Mouse (Mus musculus) lung, postnatal 0 days (tissue): ENCODE measurements around the gene Cpm. TPM values are rescaled to one million over a fixed set of nuclear protein-coding genes. Genes with fewer than 3 reads are reported as not detected.

Experiments used
- ATAC-seq: fragments of 200-750 bp; cut with Nextera tagmentation; 2 replicates; pipeline ENCODE4 v1.8.0; 2017; ENCODE audit warnings: moderate library complexity
- DNase-seq: peaks from one replicate; pipeline ENCODE4 v3.0.0-alpha.2; 2016; ENCODE audit warnings: low spot score
- H3K27ac ChIP-seq: fragments of 300-500 bp; sonication (generic); 2 replicates; pipeline ENCODE4 v1.5.1; 2014; ENCODE audit warnings: antibody characterized with exemption, mild to moderate bottlenecking, low read length, mixed read lengths
- H3K27me3 ChIP-seq: fragments of 300-500 bp; sonication (generic); replicated peaks from 2 replicates; pipeline ENCODE4 v1.6.1; 2014; ENCODE audit warnings: low read length, mixed read lengths; ENCODE audit not compliant: insufficient read depth
- H3K36me3 ChIP-seq: fragments of 300-500 bp; sonication (generic); 2 replicates; pipeline ENCODE4 v1.6.1; 2014; ENCODE audit warnings: low read length, mixed read lengths; ENCODE audit not compliant: insufficient read depth
- H3K4me1 ChIP-seq: fragments of 300-500 bp; sonication (generic); 2 replicates; pipeline ENCODE4 v1.6.1; 2014; ENCODE audit warnings: antibody characterized with exemption, low read depth, low read length, mixed read lengths; ENCODE audit not compliant: insufficient read depth
- H3K4me2 ChIP-seq: fragments of 300-500 bp; sonication (generic); replicated peaks from 2 replicates; pipeline ENCODE4 v1.6.1; 2014; ENCODE audit warnings: low read depth, mild to moderate bottlenecking, low read length, moderate library complexity, mixed read lengths
- H3K4me3 ChIP-seq: fragments of 300-500 bp; sonication (generic); 2 replicates; pipeline ENCODE4 v1.5.1; 2014; ENCODE audit warnings: low read depth, low read length
- H3K9ac ChIP-seq: fragments of 300-500 bp; sonication (generic); replicated peaks from 2 replicates; pipeline ENCODE4 v1.6.1; 2014; ENCODE audit warnings: low read depth, mild to moderate bottlenecking
- H3K9me3 ChIP-seq: fragments of 300-500 bp; sonication (generic); 2 replicates; pipeline ENCODE4 v1.6.1; 2016; ENCODE audit warnings: low read length, mixed read lengths
- CTCF ChIP-seq: IDR thresholded peaks from 2 replicates; pipeline ENCODE4 v1.5.1; 2016; ENCODE audit warnings: antibody characterized with exemption, mild to moderate bottlenecking
- EP300 ChIP-seq: IDR thresholded peaks from 2 replicates; pipeline ENCODE4 v1.6.1; 2016; ENCODE audit warnings: antibody characterized with exemption, mild to moderate bottlenecking, control low read depth
- WGBS: fragments of 180-500 bp; shearing (Covaris S2); extraction: QIAGEN DNeasy Blood & Tissue Kit; methylation state at CpG from one replicate; pipeline ENCODE4 v1.1.7; 2014; 5-methylcytosine and 5-hydroxymethylcytosine counted together
- polyA plus RNA-seq: library from polyadenylated mRNA; unstranded; fragments of >200 nt; fragmentation: Nextera tagmentation; extraction: Ambion mirVana; gene quantifications from 2 replicates; pipeline ENCODE4 v1.2.1, GENCODE M21; 2015

Gene Cpm
- polyA plus RNA-seq, 1 experiment from 2014 or later: 250 TPM

DNA sequence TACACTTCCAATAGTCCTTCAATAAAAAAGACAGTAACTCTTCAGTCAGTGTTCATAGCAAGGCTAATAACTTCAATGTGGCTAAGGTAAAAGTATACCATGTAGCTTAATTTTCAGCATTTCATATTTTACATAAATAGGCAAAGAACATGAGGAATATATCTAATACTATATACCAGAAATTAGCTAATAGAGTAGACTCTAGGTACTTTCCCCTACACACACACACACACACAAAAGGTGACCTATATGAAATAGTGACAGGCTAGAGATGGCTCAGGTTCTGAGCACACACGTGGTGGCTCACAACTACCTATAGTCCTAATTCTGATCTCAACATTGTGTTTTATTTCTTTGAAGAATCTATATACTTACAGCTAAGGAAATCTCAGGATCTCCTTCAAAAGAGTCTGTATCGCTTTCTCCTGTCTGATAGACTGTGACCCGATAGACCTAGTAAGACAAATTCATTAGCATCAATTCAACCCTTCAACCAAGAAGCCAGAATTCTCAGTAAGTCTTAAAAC is 61.5 kb downstream of the Cpm start:
- 94% methylated on average over 3 of the region's 3 CpGs for WGBS
- Histone ChIP-seq H3K36me3 (peaks cover 52% of the 10 kb centered on the region; the same call in 1 of the 2 replicates), H3K9me3 (no peaks in the 10 kb centered on the region), H3K27ac (no peak overlapping the region), H3K4me2 (no peak overlapping the region), H3K4me1 (no peaks in the 10 kb centered on the region), H3K4me3 (no peak overlapping the region), H3K9ac (no peak overlapping the region), H3K27me3 (no peaks in the 10 kb centered on the region)
- ATAC-seq (no peak), DNase-seq (no peak)
- TF ChIP-seq EP300 (no peak), CTCF (no peak)

DNA sequence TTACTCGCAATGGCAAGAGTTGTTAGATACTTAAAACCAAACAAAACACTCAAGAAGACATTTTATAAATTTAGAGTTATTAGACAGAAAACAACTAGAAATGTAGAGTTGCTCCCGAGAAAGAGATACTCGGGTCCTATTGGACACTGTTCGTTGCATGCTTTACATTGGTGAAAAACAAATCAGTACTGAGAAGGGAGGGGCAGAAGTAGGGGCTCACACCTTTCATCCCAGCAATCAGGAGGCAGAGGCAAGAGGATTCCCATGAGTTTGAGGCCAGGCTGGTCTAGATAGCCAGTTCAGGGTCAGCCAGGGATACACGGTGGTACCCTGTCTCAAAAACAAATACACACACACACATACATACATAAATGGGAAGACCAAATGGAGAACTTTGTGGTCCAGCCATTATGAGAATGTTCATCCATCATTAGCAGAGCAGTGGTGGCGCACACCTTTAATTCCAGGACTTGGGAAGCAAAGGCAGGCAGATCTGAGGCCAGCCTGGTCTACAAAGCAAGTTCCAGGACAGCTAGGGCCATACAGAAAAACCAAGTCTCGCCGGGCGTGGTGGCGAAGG is 62.2 kb downstream of the Cpm start:
- H3K4me3 ChIP-seq: no peak overlapping the region
- no peak overlapping the region for H3K9ac ChIP-seq
- 92% methylated on average over 10 of the region's 10 CpGs for WGBS
- H3K4me2 ChIP-seq: no peak overlapping the region
- H3K4me1 ChIP-seq: no peaks in the 10 kb centered on the region
- H3K27ac ChIP-seq: no peak overlapping the region
- H3K27me3 ChIP-seq: no peaks in the 10 kb centered on the region
- H3K9me3 ChIP-seq: no peaks in the 10 kb centered on the region
- no peak for ATAC-seq
- H3K36me3 ChIP-seq: peaks cover 58% of the 10 kb centered on the region; the same call in 1 of the 2 replicates
- DNase-seq: no peak
- TF ChIP-seq EP300 (no peak), CTCF (no peak)

DNA sequence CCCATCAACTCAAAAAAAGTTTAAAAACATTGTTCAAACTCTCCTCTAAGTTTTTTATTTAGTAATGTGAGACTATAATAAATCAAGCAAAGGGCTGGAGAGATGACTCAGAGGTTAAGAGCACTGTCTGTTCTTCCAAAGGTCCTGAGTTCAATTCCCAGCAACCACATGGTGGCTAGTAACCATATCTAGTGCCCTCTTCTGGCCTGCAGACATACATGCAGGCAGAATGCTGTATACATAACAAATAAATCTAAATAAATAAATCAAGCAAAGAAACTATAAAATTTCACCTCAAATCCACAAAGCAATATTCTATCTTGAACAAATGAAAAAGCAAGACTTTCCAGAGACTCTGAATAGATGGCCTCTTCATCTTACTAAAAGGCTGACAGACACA is 62.9 kb downstream of the Cpm start:
- Histone ChIP-seq H3K4me1 (no peaks in the 10 kb centered on the region), H3K9me3 (no peaks in the 10 kb centered on the region), H3K4me3 (no peak overlapping the region), H3K4me2 (no peak overlapping the region), H3K9ac (no peak overlapping the region), H3K27ac (no peak overlapping the region), H3K27me3 (no peaks in the 10 kb centered on the region), H3K36me3 (peaks cover 65% of the 10 kb centered on the region; the same call in 1 of the 2 replicates)
- no peak for DNase-seq
- peak; percentile 26 for TF ChIP-seq CTCF
- TF ChIP-seq EP300: no peak
- ATAC-seq: no peak

DNA sequence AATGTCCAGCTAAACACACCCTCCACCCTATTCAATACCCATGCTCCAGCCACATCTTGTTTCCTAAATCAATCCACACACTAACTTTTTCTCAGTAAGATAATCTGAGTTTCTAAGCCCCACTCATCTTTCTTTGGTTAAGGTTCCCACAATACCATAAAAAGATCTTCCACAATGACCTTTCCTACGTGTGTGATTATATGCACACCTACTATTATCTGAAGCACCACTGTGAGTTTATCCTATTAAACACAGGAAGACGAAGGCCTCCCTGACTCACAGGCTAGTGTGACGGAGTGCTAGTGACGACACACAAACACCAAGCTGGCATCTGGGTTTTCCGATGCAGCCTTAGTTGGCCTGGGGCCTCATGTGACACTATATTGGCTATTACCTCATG is 63.7 kb downstream of the Cpm start:
- H3K9ac ChIP-seq: no peak overlapping the region
- no peak overlapping the region for H3K27ac ChIP-seq
- no peak overlapping the region for H3K4me2 ChIP-seq
- no peak overlapping the region for H3K4me3 ChIP-seq
- ATAC-seq (no peak), DNase-seq (no peak)
- no peak for TF ChIP-seq EP300
- no peak for TF ChIP-seq CTCF
- H3K9me3 ChIP-seq: no peaks in the 10 kb centered on the region
- peaks cover 73% of the 10 kb centered on the region; the same call in 1 of the 2 replicates for H3K36me3 ChIP-seq
- WGBS: 89% methylated on average over 5 of the region's 5 CpGs
- no peaks in the 10 kb centered on the region for H3K4me1 ChIP-seq
- no peaks in the 10 kb centered on the region for H3K27me3 ChIP-seq

DNA sequence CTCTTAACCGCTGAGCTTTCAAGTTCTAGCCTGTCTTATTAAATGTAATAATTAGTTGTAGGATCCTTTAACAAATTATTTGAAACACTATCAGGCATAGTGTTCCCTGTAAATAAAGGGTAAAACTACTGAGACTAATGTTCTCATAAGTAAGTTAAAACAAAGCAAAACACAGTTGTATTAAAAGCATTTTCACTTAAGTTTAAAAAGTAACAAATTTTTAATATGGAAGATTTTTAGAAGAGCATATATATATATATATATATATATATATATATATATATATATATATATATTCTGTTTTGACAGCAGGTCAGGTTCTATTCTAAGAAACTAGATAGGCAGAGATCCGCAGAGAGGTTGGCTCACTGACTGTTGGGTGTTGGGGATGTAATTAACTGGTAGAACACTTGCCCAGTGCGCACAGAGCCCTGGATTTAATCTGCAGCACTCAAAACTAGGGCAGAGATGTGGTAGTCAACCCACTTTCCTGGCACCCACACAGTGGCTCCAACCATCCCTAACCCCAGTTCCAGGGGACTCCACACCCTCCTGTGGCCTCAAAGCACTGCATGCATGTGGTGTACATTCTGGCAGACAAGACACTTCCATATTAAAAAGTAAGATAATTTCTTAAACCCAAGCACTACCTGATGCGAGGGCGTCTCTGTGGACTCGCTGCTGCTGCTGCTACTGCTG is 65.1 kb downstream of the Cpm start:
- Histone ChIP-seq H3K4me3 (no peak overlapping the region), H3K9ac (no peak overlapping the region), H3K27ac (no peak overlapping the region), H3K36me3 (peaks cover 75% of the 10 kb centered on the region; the same call in 1 of the 2 replicates), H3K4me1 (no peaks in the 10 kb centered on the region), H3K9me3 (no peaks in the 10 kb centered on the region), H3K4me2 (no peak overlapping the region), H3K27me3 (no peaks in the 10 kb centered on the region)
- 93% methylated on average over 6 of the region's 6 CpGs for WGBS
- no peak for DNase-seq
- TF ChIP-seq EP300 (no peak), CTCF (no peak)
- no peak for ATAC-seq

DNA sequence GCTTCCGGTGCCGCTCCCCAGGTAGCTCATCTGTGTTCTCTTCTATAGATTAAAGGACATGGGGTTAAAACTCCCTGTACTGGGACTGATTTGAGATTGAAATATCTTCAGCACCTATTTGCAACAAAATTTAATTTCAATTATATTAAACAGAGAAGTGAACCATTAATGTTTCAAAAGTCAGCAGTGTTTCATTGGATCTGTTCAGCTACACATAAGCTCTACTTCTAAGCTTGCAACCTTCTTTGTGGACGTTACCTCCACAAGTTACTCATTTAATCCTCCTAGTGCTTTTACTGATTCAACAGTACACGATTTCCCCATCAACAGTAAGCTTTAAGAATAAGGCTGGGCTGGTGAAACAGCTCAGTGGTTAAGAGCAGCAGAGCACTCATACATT is 65.7 kb downstream of the Cpm start:
- Histone ChIP-seq H3K4me3 (no peak overlapping the region), H3K27me3 (no peaks in the 10 kb centered on the region), H3K27ac (no peak overlapping the region), H3K4me1 (no peaks in the 10 kb centered on the region), H3K36me3 (peaks cover 81% of the 10 kb centered on the region; the same call in 1 of the 2 replicates), H3K9me3 (no peaks in the 10 kb centered on the region), H3K4me2 (no peak overlapping the region), H3K9ac (no peak overlapping the region)
- ATAC-seq: no peak
- no peak for TF ChIP-seq EP300
- no peak for TF ChIP-seq CTCF
- 84% methylated on average over 4 of the region's 4 CpGs for WGBS
- DNase-seq: no peak
